In genomic region chr6:97740107-97740850, GRCm38 (mm10) we compare ENCODE assay signal across 8 mouse cellular contexts.
DNase-seq lines count a peak whose midpoint lies in the region; ATAC-seq and TF ChIP-seq lines count a peak whose summit lies in the region.

No protein-coding gene starts in this region.

- TF ChIP-seq POLR2A in limb, embryonic 14.5 days (IDR thresholded peaks at IDR 0.05; ENCODE audit: borderline replicate concordance, extremely low read depth, insufficient read depth, insufficient read length), result no peak

- no peaks in the 10 kb centered on the region for H3K36me3 ChIP-seq in forebrain, postnatal 0 days (ENCODE audit: insufficient read depth)
- no peaks in the 10 kb centered on the region for H3K36me3 ChIP-seq in limb, embryonic 14.5 days (ENCODE audit: control insufficient read depth, insufficient read depth, low read length)
- no peaks in the 10 kb centered on the region for H3K36me3 ChIP-seq in neural tube, embryonic 13.5 days

- DNase-seq in urinary bladder, postnatal 25 days (ENCODE audit: low spot score), result peak; percentile 58
- no peak for DNase-seq in urinary bladder, postnatal 10 days (ENCODE audit: low spot score)
- peak; percentile 10 for DNase-seq in c-Kit-positive CD71-positive TER-119-negative erythroid progenitor cells, embryonic 14.5 days (ENCODE audit: low read depth)
- peak; percentile 90 for DNase-seq in forebrain, postnatal 0 days
- DNase-seq in induced T-regulatory cell, adult 2 months (ENCODE audit: low read depth), result peak; percentile 30
- peak; percentile 82 for DNase-seq in limb, embryonic 14.5 days (ENCODE audit: low spot score)
- no peak for DNase-seq in yolk sac, embryonic 10.5 days (ENCODE audit: low spot score)

- H3K27ac ChIP-seq in forebrain, postnatal 0 days (ENCODE audit: low read depth, low read length), result no peak overlapping the region
- no peak overlapping the region for H3K27ac ChIP-seq in limb, embryonic 14.5 days (replicated peaks; ENCODE audit: low read depth, low read length)
- no peak overlapping the region for H3K27ac ChIP-seq in neural tube, embryonic 13.5 days (replicated peaks)

- peak; percentile 81 for TF ChIP-seq CTCF in forebrain, postnatal 0 days (IDR thresholded peaks at IDR 0.05; ENCODE audit: low read depth)

- ATAC-seq in forebrain, postnatal 0 days, result no peak
- ATAC-seq in limb, embryonic 14.5 days (ENCODE audit: low FRiP score, low read depth), result no peak
- ATAC-seq in neural tube, embryonic 13.5 days (ENCODE audit: low read depth), result no peak

- H3K9ac ChIP-seq in forebrain, postnatal 0 days, result no peak overlapping the region
- no peak overlapping the region for H3K9ac ChIP-seq in limb, embryonic 14.5 days (ENCODE audit: low read depth, low read length, severe bottlenecking)
- H3K9ac ChIP-seq in neural tube, embryonic 13.5 days, result no peak overlapping the region

- no peaks in the 10 kb centered on the region for H3K4me1 ChIP-seq in forebrain, postnatal 0 days (ENCODE audit: insufficient read depth)
- H3K4me1 ChIP-seq in limb, embryonic 14.5 days (ENCODE audit: control insufficient read depth, insufficient read depth, low read length), result peaks cover 13% of the 10 kb centered on the region; the same call in 1 of the 2 replicates
- peaks cover 24% of the 10 kb centered on the region for H3K4me1 ChIP-seq in neural tube, embryonic 13.5 days (replicated peaks)

- no peak overlapping the region for H3K4me3 ChIP-seq in forebrain, postnatal 0 days (ENCODE audit: low read depth, low read length)
- 0 out of 2 replicates have a peak overlapping the region, but pooled peaks have one; percentile 1 for H3K4me3 ChIP-seq in limb, embryonic 14.5 days (replicated peaks; ENCODE audit: low read length)
- no peak overlapping the region for H3K4me3 ChIP-seq in neural tube, embryonic 13.5 days

- H3K9me3 ChIP-seq in forebrain, postnatal 0 days (ENCODE audit: low read length), result no peaks in the 10 kb centered on the region
- H3K9me3 ChIP-seq in limb, embryonic 14.5 days (ENCODE audit: control insufficient read depth, low read length), result no peaks in the 10 kb centered on the region
- no peaks in the 10 kb centered on the region for H3K9me3 ChIP-seq in neural tube, embryonic 13.5 days

- no peaks in the 10 kb centered on the region for H3K27me3 ChIP-seq in forebrain, postnatal 0 days (ENCODE audit: insufficient read depth, low read length)
- peaks cover 3% of the 10 kb centered on the region; the same call in 1 of the 2 replicates for H3K27me3 ChIP-seq in limb, embryonic 14.5 days (ENCODE audit: control insufficient read depth, insufficient read depth, low read length)
- H3K27me3 ChIP-seq in neural tube, embryonic 13.5 days, result peaks cover 5% of the 10 kb centered on the region; the same call in 1 of the 2 replicates

- 8% methylated on average over 13 of the region's 13 CpGs for WGBS in forebrain, postnatal 0 days
- WGBS in limb, embryonic 14.5 days, result 7% methylated on average over 13 of the region's 13 CpGs
- 14% methylated on average over 13 of the region's 13 CpGs for WGBS in neural tube, embryonic 13.5 days

- no peak overlapping the region for H3K4me2 ChIP-seq in forebrain, postnatal 0 days (ENCODE audit: low read depth)
- H3K4me2 ChIP-seq in limb, embryonic 14.5 days (replicated peaks; ENCODE audit: low read depth, low read length, severe bottlenecking), result peak overlapping the region; percentile 41
- H3K4me2 ChIP-seq in neural tube, embryonic 13.5 days, result peak overlapping the region; percentile 13; the same call in 1 of the 2 replicates

Comparison
In these comparisons a context has a peak if more than half of its experiments do, and no peak if none do; other contexts are left out.
1. DNase-seq: peak in urinary bladder, postnatal 25 days (single experiment), c-Kit-positive CD71-positive TER-119-negative erythroid progenitor cells, embryonic 14.5 days (single experiment), forebrain, postnatal 0 days (single experiment), induced T-regulatory cell, adult 2 months (single experiment) and limb, embryonic 14.5 days (single experiment); none in urinary bladder, postnatal 10 days (single experiment) and yolk sac, embryonic 10.5 days (single experiment).